Mouse (Mus musculus) right cerebral cortex, postnatal 10 days (tissue): ENCODE measurements around the gene Il1r1.

Experiments used
- DNase-seq, 2 experiments: peaks; one replicate each; pipeline ENCODE4 v3.0.0; 2021; ENCODE audit warnings: low spot score in 2 of 2

Il1r1 gene

GRCm38 (mm10) chr1:40362784-40363183 is 137.9 kb downstream of the Il1r1 start:
- DNase-seq: no peak
